Mouse (Mus musculus) forebrain, postnatal 0 days (tissue): ENCODE measurements at regions not wholly inside any gene's neighbourhood (a gene's known extent, or its start where the extent isn't known, plus 50 kb on each side); places are given as distances from the start of the nearest gene placed in this dataset.

Source experiments
- ATAC-seq: fragments of 200-750 bp; cut with Nextera tagmentation; 2 replicates; pipeline ENCODE4 v1.8.0; 2017; ENCODE audit warnings: mild to moderate bottlenecking, moderate library complexity
- DNase-seq: peaks from one replicate; pipeline ENCODE4 v3.0.0-alpha.2; 2015
- H3K27ac ChIP-seq: fragments of 300-500 bp; sonication (generic); 2 replicates; pipeline ENCODE4 v1.5.1; 2014; ENCODE audit warnings: low read depth, mild to moderate bottlenecking, antibody characterized with exemption, low read length, moderate library complexity, mixed read lengths
- H3K27me3 ChIP-seq: fragments of 300-500 bp; sonication (generic); 2 replicates; pipeline ENCODE4 v1.6.1; 2014; ENCODE audit warnings: mild to moderate bottlenecking, low read length, mixed read lengths; ENCODE audit not compliant: insufficient read depth
- H3K36me3 ChIP-seq: fragments of 300-500 bp; sonication (generic); 2 replicates; pipeline ENCODE4 v1.6.1; 2014; ENCODE audit warnings: mild to moderate bottlenecking, moderate library complexity; ENCODE audit not compliant: insufficient read depth
- H3K4me1 ChIP-seq: fragments of 300-500 bp; sonication (generic); 2 replicates; pipeline ENCODE4 v1.6.1; 2014; ENCODE audit warnings: antibody characterized with exemption; ENCODE audit not compliant: insufficient read depth
- H3K4me2 ChIP-seq: fragments of 300-500 bp; sonication (generic); 2 replicates; pipeline ENCODE4 v1.6.1; 2014; ENCODE audit warnings: low read depth, mild to moderate bottlenecking, moderate library complexity
- H3K4me3 ChIP-seq: fragments of 300-500 bp; sonication (generic); 2 replicates; pipeline ENCODE4 v1.5.1; 2014; ENCODE audit warnings: low read depth, low read length, mixed read lengths
- H3K9ac ChIP-seq: fragments of 300-500 bp; sonication (generic); 2 replicates; pipeline ENCODE4 v1.6.1; 2014; ENCODE audit warnings: mild to moderate bottlenecking
- H3K9me3 ChIP-seq: fragments of 300-500 bp; sonication (generic); 2 replicates; pipeline ENCODE4 v1.6.1; 2016; ENCODE audit warnings: low read length
- CTCF ChIP-seq: sonication (generic); IDR thresholded peaks from 2 replicates; pipeline ENCODE4 v1.5.1; 2016; ENCODE audit warnings: antibody characterized with exemption, control low read depth, low read depth
- WGBS: fragments of 180-500 bp; shearing (Covaris S2); extraction: QIAGEN DNeasy Blood & Tissue Kit; methylation state at CpG from one replicate; pipeline ENCODE4 v1.1.7; 2014; 5-methylcytosine and 5-hydroxymethylcytosine counted together

DNA sequence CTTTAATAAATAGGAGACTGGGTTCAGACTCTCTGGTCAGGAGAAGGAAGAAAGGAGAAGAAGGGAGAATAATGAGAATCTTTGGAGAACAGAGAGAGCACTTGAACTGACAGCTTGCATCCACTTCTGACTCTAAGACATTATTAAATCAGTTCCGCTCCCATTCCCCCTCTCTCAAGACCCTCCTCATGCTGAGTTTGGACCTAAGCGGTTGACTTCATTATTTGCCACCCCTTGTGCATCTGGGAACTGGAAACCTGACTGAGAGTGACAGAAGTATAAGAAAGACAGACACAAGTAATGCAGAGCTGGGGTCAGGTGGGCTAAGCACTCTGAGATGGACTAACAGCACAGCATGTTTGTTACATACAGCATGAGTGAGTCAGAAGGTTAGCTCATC is 80.3 kb upstream of the Khdrbs2 start:
- H3K36me3 ChIP-seq, result no peaks in the 10 kb centered on the region
- no peak overlapping the region for H3K9ac ChIP-seq
- no peak overlapping the region for H3K4me2 ChIP-seq
- no peak overlapping the region for H3K27ac ChIP-seq
- WGBS, result 83% methylated on average over 2 of the region's 2 CpGs
- ATAC-seq (no peak), DNase-seq (no peak)
- no peaks in the 10 kb centered on the region for H3K4me1 ChIP-seq
- H3K4me3 ChIP-seq, result no peak overlapping the region
- H3K27me3 ChIP-seq, result no peaks in the 10 kb centered on the region
- TF ChIP-seq CTCF, result no peak
- H3K9me3 ChIP-seq, result no peaks in the 10 kb centered on the region

DNA sequence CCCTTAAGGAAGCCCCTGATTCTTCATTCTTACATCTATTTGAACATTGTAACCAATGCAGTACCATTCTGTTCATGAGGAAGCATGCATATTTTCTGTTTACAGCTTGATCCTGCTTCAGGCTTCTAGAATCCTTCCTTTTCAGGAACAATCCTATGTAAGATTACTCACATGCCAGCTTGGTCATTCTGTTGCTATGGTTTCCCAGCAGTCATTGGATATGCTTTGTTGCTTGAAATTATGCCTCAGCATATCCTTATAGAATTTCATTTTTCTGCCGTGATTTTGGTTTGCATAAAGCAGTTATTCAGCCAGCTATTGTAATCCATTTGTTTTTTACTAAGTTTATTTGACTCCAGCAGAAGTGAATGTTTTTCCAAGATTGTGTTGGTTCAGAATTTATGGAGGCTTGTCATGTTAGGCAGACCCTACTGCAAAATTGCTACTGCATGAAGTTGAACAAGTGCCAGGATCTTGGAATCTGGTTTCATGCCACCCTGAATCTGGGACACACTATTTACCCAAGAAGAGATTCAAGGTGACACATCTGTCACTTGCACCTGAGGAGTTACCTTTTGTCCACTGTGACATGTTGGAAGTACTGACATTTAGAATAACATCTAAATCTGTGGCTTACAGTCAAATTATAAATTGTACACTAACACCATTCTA is 79.4 kb upstream of the Khdrbs2 start:
- Histone ChIP-seq H3K4me2 (no peak overlapping the region), H3K27me3 (no peaks in the 10 kb centered on the region), H3K9ac (no peak overlapping the region), H3K4me1 (no peaks in the 10 kb centered on the region), H3K27ac (0 out of 2 replicates have a peak overlapping the region, but pooled peaks have one; percentile 41), H3K9me3 (no peaks in the 10 kb centered on the region), H3K36me3 (no peaks in the 10 kb centered on the region), H3K4me3 (no peak overlapping the region)
- no peak for TF ChIP-seq CTCF
- WGBS, result 51% methylated on average over 1 of the region's 1 CpGs
- peak; percentile 48 for DNase-seq
- peak; percentile 90 for ATAC-seq

GRCm38 (mm10) chr1:32104064-32104463 is 68.5 kb upstream of the Khdrbs2 start:
- ATAC-seq (no peak), DNase-seq (no peak)
- no peak overlapping the region for H3K4me2 ChIP-seq
- H3K27me3 ChIP-seq, result no peaks in the 10 kb centered on the region
- no peaks in the 10 kb centered on the region for H3K36me3 ChIP-seq
- H3K4me1 ChIP-seq, result no peaks in the 10 kb centered on the region
- no peaks in the 10 kb centered on the region for H3K9me3 ChIP-seq
- H3K9ac ChIP-seq, result no peak overlapping the region
- no peak for TF ChIP-seq CTCF
- H3K4me3 ChIP-seq, result no peak overlapping the region
- H3K27ac ChIP-seq, result no peak overlapping the region
